Mouse (Mus musculus): ENCODE measurements at regions not wholly inside any gene's neighbourhood (a gene's known extent, or its start where the extent isn't known, plus 50 kb on each side); places are given as distances from the start of the nearest gene placed in this dataset.

DNA sequence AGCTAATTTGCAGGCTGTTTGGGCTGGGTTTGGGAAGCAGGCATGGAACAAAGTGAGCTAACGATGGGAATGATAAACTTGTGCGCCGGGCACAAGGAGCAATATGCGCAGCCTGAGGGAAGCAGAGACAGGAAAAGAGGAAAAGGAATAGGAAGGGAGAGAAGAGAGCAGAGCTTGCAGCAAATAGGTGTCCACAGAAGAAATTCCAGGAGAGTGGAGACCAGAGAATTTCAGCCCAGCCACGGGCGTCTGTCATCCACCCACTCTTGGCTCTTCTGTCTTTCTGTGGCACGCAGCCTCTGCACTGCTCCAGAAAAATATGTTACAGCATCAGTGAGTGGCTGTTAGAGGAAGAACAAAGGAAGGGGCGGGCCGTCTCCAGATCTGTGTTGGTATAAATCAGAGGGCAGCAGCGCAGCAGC lies 88.2 kb downstream of the Dyrk2 start:
- TF ChIP-seq CTCF (IDR thresholded peaks at IDR 0.05; ENCODE audit: low read depth) (no peak), EP300 (optimal IDR thresholded peaks at IDR 0.05) (no peak)

Data from stomach, postnatal 0 days (tissue).